Mouse (Mus musculus): ENCODE data around the gene Repin1.

The Repin1 gene

DNA sequence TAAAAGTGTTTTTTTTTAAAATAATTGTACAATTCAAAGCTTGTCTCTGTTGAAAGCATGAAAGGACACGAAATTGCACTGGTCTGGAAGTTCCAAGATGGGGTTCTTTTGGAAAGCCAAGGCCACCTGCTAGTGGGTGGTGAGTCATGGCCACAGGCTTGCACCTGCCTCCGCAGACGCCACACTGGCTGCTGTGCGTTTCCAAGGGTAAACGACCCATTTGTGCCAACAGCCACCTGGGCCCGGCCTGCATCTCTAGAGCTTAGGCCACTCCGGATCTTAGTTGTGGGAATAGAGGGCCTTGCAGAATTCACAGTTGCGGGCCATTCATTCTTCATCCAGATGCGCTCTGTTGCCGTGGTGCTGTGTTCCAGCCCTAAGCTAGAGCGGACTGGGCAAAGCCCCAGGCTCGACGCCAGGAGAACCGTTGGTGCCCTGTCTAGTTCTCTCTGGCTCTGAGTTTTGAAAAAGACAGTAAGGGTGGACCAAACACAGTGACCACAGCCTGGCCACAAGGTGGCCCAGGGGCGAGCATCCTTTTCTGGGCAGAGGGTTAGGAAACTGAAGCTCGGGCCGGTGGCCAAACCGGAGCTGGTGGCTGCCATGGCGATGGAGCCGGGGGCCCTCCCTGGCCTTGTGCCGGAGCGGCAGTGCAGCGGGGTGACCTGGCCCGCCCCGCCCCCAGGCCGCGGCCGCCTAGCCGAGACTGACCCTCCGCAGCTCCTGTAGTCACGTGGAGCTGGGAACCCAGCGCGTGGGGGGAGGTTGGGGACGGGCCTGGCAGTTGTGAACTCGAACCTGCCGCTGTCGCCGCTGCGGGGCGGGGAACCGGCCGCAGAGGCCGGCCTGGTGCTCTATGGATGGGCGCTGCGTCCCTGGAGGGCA is at the start of gene Repin1, which contains the start of gene Gm44965:
Repin1 (plus strand) TSS at position 726 of the 885 bp plus-strand sequence.
Gm44965 (plus strand) TSS at position 784 of the 885 bp plus-strand sequence.
- in situ Hi-C loops (cut with MseI, MboI) = no loop called here

DNA sequence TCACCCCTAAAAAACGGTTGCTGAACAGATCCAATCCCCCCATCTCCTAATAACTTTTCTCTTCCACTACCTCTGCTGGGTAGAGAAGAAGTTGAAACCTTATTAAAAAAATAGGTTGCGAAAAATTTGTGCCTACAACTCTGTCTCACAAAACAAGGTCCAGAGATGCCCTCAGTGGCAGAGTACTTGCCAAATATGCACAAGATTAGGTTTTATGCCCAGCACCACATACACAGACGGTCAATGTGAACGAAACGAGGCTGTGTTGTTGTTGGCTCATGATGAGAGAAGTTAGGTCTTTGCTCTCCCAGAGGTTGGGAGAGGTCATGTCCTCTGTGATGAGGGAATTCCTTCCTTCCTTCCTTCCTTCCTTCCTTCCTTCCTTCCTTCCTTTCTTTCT is 48.4 kb upstream of the Repin1 start:
- in situ Hi-C loops (cut with MseI, MboI) = loop anchor here in 1 of 2 experiments (25.0 kb wide), 1 partner anchor 358 kb away; no protein-coding TSS in a partner anchor

DNA sequence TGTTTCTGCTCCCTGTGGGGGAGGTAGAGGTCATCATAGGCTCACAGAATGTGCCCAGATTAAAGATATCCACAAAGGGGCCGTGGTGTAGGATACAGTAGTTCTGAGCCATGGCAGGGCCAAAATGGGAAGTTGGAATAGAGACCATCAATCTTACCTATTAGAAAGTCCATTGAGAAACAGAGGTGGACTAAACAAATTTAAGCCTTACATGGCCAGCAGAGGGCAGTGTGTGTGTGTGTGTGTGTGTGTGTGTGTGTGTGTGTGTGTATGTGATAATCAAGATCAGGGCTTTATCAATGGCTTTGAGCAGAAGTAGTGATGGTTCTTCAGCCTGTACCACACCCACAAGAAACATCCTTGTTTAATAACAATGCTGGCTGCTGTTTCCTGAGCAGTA is 47.4 kb upstream of the Repin1 start:
- in situ Hi-C loops (cut with MseI, MboI) = loop anchor here in 1 of 2 experiments (25.0 kb wide), 1 partner anchor 359 kb away; no protein-coding TSS in a partner anchor

DNA sequence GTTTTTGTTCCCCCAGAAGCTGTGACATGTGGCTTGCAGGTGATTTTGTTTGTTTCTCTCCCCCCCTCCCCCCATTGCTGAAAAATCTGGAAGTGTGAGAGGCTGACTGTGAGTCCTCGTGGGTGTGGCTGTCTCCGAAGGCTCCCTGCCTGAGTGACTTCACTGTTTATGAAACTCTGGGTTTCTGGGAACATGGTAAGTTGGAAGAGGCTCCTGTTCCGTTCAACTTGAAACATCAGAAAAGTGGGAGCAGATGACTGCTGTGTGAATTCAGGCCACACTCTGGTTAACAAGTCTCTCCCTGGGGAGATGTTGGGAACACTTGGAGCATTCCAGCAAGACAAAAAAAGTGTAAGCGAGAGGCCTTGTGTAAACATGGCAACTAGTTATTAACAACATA is 46.8 kb upstream of the Repin1 start:
- in situ Hi-C loops (cut with MseI, MboI) = loop anchor here in 1 of 2 experiments (25.0 kb wide), 1 partner anchor 360 kb away; no protein-coding TSS in a partner anchor

DNA sequence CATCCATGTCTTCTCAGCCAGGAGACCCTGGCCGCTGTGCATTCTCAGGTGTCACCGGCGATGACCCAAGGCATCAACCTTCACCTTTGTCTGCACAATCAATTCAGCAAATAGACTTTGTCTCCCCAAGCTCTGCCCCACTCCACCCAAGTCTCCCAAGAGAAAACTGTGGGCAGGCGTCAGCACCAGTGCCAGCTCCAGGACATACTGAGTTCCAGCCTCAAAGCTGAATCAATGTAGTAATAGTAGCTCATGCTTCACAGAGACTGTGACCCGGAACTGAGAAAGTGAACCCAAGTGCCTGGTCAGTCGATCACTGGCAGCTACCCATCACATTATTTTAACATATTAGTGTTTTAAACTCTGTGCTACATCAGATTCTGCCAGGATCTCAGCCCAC is 45.4 kb upstream of the Repin1 start:
- in situ Hi-C loops (cut with MseI, MboI) = loop anchor here in 1 of 2 experiments (25.0 kb wide), 1 partner anchor 361 kb away; no protein-coding TSS in a partner anchor

DNA sequence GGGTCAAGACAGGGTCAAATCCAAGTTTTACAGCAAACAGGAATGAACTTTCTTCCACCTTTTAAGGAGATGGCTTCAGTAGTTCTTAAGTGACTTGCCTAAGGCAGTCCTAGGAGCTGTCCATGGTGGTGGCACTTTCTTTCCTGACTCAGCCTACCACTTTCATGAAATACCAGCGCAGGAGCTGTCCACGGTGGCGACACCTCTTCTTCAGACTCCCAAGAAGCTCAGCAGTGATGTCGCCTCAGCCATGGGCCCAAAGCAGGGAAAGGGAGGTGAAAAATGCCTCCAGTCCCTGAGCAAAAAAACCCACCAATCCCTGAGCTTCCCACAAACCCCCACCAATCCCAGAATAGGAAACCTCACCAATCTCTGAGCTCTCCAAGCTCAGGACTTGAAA is 40.8 kb upstream of the Repin1 start:
- in situ Hi-C loops (cut with MseI, MboI) = no loop called here

DNA sequence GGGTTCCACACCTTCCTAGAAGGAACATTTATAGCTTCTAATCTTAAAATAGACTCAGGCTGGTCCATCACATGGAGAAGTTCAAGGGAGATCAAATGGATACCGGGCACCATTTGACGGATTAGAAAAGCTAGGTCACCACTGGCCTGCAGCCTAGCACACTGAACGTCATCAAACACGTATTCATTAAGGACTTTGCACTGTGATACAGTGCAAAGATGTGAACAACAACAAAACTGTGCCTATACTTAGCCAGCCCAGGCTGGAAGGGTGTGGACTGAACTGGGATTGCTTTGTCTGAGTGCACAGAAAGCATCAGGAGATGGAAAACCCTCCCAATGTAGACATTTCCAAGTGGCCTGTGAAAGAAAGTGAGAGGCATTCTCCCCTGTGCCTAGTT is 39.9 kb upstream of the Repin1 start:
- in situ Hi-C loops (cut with MseI, MboI) = no loop called here

DNA sequence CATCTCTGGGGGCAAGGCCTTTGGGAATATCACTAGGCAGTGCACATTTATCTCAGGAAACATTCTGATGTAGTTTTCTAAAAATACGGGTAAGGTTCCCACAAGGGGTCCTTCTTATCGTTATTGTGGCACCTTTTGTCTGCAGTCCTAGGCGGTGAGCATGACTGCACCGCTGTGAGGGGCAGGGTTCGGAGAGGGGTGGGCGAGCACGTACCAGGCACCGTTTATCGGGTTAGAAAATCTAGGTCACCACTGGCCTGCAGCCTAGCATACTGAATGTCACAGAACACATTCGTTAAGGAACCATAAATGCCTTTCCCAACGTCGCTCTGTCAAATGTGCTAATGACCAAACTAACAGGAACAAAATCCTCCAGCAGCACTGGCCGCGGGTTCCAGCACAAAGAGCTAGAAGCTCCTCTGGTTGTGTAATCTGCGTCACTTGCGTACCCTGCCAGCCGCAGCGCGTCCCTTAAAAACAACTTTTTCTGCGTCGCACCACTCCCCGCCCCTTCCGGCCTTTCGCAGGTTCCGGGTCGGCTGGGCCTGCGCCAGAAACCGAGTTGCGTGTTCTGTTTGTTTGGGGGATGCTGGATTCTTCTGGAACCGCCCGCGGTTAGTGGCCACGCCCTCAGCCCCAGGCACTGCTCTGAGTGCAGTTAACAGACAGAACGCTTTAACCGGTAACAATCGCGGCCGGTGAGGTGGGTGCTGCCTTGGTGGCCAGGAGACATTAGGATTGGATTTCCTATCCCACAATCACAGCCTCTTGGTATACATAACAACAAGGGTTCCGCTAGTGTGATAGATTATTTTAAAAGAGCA is 39.2 kb upstream of the Repin1 start, which contains the start of gene Lrrc61:
Lrrc61 (plus strand) TSS at position 517 of the 824 bp plus-strand sequence.
- in situ Hi-C loops (cut with MseI, MboI) = no loop called here

DNA sequence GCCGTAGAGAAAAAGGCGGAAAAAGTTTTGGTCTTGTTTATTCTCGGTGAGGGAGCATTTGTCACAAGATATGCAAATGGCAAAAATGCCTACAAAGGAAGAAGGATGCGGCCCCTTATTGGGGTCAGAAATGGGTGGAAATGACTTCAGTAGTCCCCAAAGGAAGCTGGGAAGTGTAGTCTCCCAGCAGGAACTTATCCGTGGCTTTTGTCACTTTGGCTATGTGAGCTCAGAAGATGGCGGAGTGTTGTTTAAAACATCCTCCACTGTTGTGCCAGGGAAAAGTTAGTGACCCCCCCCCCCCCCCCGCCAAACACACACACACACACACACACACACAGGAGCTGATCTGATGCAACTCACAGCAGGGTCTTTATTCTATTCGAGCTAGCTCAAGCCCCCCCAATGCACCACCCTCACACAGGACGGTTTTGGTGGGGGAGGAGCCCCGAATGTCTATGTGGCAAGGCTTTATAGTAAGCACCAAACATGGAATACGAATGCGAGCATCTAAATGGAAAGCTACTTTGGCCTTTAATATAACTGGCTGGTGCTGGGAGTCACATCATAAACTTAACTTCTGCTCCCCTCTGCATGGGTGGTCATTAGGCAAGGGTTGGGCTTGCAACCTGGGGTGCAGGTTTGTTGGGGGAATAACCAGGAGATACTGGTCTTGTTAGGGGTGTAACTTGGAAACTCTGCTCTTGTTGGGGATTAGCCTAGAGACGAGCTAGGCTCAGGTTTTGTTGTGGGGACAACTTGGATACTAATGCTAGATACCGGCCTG is 38.4 kb upstream of the Repin1 start:
- in situ Hi-C loops (cut with MseI, MboI) = no loop called here

DNA sequence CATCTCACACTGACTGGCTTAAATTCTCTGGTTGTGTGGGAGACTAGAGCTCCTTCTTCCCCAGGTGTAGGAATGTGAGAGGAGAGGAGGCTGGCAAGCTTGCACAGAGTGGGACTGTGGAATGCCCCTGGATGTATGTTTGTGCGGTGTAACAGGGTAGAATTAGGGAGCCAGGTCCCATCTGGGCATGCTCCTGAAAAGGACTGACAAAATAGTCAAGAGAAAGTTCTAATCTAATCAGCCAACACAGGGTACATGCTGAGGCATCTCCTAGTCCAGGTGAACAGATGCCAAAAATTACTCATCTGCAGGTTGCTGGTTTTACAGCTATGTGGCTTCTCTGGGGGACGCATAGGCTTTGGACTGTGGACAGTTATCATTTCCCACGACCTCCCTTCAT is 37.7 kb upstream of the Repin1 start:
- in situ Hi-C loops (cut with MseI, MboI) = no loop called here

DNA sequence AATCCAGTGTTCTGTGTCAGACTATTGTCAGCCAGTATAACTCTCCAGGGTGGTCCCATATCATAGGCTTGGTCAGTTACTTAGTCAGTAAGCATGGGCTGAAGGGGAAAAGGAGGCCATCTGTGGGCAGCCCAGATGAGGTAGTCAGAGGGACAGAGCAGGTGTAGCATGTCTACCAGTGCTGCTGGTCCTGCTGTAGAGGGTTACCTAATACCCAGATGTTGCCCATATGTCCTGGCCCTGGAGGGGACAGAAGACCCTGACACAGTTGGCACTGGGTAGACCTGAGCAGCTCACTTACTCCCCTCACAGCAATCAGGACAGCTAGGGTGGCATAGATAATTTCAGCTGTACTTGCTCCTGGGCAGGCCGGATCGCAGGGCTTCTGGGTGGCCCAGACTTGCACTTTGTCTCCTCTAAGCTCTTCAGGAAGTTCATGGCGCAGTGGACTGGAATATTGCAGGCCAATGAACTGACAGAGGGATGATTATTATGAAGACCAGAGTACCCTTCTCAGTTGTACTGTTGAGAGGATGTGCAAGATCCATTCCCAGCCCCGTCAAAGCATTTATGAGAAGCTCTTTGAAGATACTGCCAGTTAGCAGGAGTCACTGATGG is 27.9 kb upstream of the Repin1 start:
- in situ Hi-C loops (cut with MseI, MboI) = no loop called here

DNA sequence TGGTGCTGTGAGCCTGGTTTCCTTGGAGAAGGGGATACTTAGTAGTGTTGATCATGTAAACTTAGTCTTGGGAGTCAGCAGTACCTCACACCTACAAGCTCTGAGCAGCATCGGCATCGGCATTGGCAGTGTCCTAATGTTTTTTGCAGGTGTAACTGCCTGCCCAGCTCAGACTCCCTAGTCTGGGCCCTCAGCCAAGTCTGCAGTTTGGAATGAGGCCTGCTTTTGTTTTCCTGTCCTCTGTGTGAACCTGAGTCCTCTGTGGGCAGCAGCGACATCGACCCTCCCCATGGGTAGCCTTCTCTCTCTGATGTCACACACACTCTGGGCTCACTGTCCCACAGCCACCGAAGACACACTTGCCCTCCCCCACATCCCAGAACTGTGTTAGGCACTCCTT is 27.4 kb upstream of the Repin1 start:
- in situ Hi-C loops (cut with MseI, MboI) = no loop called here

DNA sequence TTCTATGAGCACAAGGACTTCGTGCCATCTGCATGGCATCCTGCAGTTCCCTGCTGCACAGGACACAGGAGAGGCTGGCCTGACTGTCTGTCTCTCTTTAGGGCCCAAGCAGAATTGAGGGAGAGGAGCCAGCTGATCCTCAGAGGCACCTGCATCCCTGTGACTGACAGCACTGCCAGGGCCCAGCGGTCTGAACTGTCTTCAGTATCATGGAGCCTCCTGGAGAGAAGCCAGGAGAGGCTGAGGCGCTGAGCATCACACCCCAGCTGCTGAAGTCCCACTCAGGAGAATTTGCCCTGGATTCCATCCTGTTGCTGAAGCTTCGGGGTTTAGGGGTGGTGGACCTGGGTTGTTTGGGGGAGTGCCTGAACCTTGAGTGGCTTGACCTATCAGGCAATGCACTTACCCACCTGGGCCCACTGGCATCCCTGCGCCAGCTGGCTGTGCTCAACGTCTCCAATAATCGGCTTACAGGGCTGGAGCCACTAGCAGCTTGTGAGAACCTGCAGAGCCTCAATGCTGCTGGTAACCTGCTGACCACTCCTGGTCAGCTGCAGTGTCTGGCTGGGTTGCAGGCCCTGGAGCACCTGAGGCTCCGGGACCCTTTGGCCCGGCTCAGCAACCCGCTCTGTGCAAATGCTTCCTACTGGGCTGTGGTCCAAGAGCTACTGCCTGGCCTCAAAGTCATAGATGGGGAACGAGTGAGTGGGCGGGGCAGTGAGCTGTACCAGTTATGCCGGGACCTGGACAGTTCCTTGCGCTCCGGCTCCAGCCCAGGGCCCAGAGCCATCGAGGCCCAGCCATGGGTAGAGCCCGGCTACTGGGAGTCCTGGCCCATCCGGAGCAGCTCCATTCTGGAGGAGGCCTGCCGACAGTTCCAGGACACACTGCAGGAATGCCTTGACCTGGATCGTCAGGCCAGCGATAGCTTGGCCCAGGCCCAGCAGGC is 25.4 kb upstream of the Repin1 start:
- in situ Hi-C loops (cut with MseI, MboI) = no loop called here

DNA sequence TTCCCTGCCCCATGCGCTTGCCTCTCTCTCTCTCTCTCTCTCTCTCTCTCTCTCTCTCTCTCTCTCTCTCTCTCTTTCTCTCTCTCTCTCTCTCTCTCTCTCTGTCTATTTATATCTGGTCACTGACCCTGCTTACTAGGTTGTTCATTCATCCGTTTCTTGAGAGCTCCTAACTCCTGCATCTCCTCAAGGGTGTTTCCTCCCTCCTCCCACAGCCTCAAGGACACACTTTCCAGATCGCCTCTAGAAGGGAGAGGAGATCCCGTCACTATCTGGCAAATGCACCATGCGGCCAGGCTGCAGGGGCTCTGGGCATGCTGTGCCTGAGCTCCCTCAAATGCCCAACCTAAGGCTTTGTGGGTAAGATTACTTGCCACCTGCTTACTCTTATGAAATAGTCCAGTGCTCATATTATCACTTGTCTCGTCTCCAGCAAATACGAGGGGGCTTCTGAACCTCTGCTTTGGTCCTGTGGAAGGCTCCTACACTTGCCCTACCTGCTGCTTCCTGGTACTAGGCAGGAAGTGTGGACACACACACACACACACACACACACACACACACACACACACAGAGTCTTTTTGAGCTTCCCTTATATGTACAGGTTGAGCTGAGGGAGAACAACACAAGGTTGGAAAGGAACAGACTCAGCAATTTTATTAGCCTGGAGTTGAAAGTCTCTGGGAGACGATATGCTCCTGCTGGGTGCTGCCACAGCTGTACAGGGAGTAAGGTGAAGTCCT is 24.4 kb upstream of the Repin1 start:
- in situ Hi-C loops (cut with MseI, MboI) = no loop called here

DNA sequence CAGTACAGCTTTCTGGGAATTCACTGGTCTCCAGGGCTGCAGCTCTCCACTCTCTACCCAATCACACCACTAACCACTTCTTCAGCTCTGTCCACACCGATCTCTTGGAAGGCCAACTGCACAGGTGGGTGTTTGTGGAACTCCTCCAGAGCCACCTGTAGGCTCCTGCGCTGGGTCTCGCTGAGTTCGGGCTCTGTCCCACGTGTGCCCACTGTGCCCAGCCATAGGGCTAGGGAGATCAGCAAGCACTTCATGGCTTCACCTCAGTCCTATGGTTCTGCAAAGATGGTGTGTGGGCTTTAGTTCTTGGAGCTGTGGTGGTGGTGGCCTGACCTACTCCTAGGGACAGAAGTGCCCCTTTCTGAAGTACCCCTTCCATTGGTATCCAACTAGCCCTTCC is 21.7 kb upstream of the Repin1 start:
- in situ Hi-C loops (cut with MseI, MboI) = no loop called here

DNA sequence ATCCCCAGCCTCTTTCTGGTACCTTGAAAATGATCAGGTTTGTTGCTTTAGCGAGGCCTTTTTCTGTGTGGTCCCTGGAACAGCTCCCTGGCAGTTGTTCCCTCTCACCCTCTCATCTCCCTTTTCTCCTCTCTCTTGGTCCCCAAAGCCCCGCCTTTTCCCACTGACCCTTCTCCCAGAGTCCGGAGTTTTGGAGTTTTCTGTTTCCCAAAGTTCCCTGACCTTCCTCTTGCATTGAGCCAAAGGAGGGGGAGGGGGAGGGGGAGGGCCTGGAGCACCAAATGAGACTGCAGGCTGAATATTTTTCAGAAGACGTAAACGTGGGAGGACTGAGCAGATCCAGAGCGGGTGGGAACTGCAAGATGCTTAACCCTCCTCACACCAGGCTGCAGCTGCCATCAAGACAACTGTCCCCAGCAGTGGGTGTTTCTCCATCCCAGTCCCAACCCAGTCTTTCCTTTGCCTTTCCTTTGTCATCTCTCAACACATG is 21.1 kb upstream of the Repin1 start, which contains the start of gene Rarres2:
Rarres2 (minus strand) TSS at position 218 of the 490 bp plus-strand sequence.
- in situ Hi-C loops (cut with MseI, MboI) = no loop called here

DNA sequence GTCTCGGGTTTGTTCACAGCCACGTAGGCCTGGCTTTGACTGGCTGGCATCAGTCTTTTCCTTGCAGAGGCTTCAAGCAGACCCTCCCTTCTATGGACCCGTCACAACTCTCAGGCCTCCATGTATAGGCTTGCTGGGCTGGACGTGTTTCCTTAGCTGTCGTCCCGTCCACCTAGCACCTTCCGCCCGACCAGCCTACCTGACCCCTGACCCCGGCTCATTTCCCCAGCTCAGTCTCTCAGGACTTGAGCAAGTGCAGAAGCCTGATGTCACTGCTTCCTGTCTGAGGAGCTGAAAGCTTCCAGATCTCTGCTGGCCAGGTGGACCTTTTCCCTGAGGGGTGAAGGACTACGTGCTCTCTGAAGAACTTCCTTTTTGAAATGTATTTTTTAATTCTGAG is 20.4 kb upstream of the Repin1 start:
- in situ Hi-C loops (cut with MseI, MboI) = no loop called here

DNA sequence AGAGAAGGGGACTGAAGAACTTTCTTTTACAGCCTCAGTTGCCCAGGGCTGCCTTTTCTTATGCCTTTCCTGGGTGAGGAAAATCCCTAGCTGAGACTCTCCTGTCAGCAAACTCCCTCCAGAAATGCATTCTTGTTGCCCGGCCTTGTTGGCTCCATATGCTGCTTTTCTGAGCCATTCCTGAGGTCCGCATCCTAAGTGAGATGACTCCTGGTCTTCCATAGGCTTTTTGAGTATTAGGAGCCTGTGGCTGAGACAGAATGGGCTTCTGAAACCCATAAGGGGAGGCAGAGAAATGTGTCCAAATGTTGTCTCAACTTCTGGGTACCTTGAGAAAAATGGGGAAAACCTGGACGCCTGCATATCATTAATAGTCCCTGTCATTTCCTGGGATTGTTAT is 19.7 kb upstream of the Repin1 start:
- in situ Hi-C loops (cut with MseI, MboI) = no loop called here

DNA sequence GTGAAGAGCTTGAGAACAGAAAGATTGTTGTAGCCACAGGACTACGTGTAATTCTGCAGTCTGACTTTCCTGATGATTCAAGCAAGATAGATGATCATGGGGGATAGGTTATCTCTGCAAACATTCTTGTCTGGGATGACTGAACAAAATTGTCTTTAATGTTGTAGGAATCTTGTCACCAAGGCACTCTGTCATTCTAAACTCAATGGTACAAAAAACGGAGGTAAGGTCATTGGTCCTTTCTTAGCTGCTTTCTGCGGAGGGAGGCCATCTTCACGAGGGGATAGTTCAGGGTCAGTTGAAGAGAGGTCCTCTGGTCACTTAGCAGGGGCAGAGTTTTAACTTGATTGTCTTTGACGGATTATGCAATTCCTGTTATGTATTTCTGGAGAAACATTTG is 14.9 kb upstream of the Repin1 start:
- in situ Hi-C loops (cut with MseI, MboI) = no loop called here

Data from mouse trophoblast stem cell (cell line).